18 mouse cellular contexts compared by ENCODE assay signal in the genomic region with DNA sequence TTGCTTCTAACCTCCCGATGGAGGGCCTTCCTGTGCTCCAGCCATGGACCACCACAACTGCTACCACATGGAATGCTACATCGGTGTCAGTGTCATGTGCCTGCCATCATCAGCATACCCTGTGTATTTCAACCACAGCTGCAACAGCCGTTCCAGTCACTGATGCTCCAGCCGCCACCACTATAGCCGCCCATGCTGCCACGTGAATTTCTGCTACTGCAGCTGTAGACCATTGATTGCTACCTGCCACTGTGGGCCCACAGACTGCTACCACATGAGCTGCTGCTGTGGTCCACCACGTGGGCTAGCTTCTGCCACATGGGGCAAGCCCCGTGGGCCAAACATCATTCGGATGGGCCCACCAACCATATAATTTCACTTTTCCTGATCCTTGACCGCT. TPM values are rescaled to one million over a fixed set of nuclear protein-coding genes. Genes with fewer than 3 reads are reported as not detected.
"Had no signal": no experiment of that assay in that cellular context is flagged by ENCODE, and none has a peak within 500 bp of the region (broad histone marks: within the 10 kb centered on the region; RNA-seq: fewer than 3 reads in every experiment).

No protein-coding gene starts in this region.

- ATAC-seq: intestine, embryonic 15.5 days; midbrain, embryonic 13.5 days had no signal

- H3K4me3 ChIP-seq: intestine, embryonic 15.5 days; layer of hippocampus, adult 2 months; left cerebral cortex, adult 2 months; limb, embryonic 12.5 days; lung, embryonic 15.5 days; midbrain, embryonic 13.5 days; myocyte; neural tube, embryonic 12.5 days; stomach, embryonic 15.5 days had no signal

- H3K9me3 ChIP-seq: intestine, embryonic 15.5 days; lung, embryonic 15.5 days; neural tube, embryonic 12.5 days; stomach, embryonic 15.5 days had no signal

- DNase-seq: kidney, adult 18-20 months; kidney, postnatal 10 days; kidney, postnatal 4 days; lung, postnatal 14 days; right cerebral cortex, postnatal 4 days; spleen, adult 18-20 months; thymus, postnatal 36 days had no signal

- H3K27me3 ChIP-seq: intestine, embryonic 15.5 days; limb, embryonic 12.5 days; lung, embryonic 15.5 days; midbrain, embryonic 13.5 days; neural tube, embryonic 12.5 days; stomach, embryonic 15.5 days had no signal

- H3K36me3 ChIP-seq: intestine, embryonic 15.5 days; limb, embryonic 12.5 days; lung, embryonic 15.5 days; midbrain, embryonic 13.5 days; neural tube, embryonic 12.5 days; stomach, embryonic 15.5 days had no signal

- H3K4me1 ChIP-seq: intestine, embryonic 15.5 days; limb, embryonic 12.5 days; lung, embryonic 15.5 days; midbrain, embryonic 13.5 days; neural tube, embryonic 12.5 days; stomach, embryonic 15.5 days had no signal

RNA-seq across cellular contexts. Expression of gene Slfn1, which starts 31.9 kb away (rescaled TPM):
- total RNA-seq: layer of hippocampus, adult 2 months; layer of hippocampus, postnatal 14 days; left cerebral cortex, adult 2 months; left cerebral cortex, postnatal 25 days had no signal
- polyA plus RNA-seq: limb, embryonic 12.5 days; myocyte; neural tube, embryonic 12.5 days had no signal
